Mouse (Mus musculus): ENCODE measurements around the gene Ndufc1.

DNA sequence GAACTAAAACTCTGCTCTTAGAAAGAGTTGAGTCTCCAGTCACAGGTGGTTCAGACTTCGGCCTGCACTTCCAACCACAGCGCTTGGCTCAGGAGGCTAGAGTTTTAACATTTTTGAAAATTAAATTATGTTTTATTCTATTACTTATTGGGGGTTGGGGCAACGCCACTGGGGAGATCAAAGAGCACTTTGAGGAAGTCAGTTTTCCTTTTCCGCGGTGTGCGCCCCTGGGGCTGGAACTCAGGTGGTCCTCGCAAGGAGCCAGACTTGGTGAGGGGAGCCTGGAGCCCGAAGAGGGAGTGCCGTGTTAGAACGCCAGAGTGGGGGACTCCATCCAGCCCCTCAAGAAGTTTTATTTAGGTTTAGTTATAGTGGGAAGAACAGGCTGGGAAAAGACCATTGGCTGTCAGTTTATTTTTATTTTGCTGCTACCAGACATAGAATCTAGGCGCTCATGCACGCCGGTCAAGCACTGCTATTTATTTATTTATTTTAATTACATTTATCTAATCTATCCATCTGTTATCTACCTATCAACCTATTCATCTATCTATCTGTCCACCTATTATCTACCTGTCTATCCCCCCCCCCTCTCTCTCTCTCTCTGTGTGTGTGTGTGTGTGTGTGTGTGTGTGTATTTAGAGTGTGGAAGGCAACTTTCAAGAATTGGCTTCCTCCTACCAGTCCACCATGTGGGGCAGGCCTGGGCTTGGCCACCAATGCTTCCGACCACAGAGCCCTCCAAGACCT is 49.1 kb downstream of the Ndufc1 start:
- TF ChIP-seq CTCF (conservative IDR thresholded peaks at IDR 0.05; ENCODE audit: low read length) (no peak), NANOG (IDR thresholded peaks at IDR 0.05; ENCODE audit: borderline replicate concordance, low read length) (no peak), POU5F1 (IDR thresholded peaks at IDR 0.05; ENCODE audit: borderline replicate concordance, low read length) (no peak)

Measured in E14TG2a.4 (cell line).